Mouse (Mus musculus): ENCODE results near the gene Cry1.

- TF ChIP-seq CTCF (IDR thresholded peaks at IDR 0.05) = no peak
- no peak for TF ChIP-seq EP300 (IDR thresholded peaks at IDR 0.05; ENCODE audit: insufficient read depth, low read depth, low read length)
- TF ChIP-seq POLR2A (IDR thresholded peaks at IDR 0.05; ENCODE audit: insufficient read depth, low read depth, low read length) = no peak
Observed at GRCm38 (mm10) chr10:85101841-85102240, 83.0 kb downstream of the Cry1 start.

Measured in heart, adult 2 months (tissue).